In genomic region chr4:147400848-147401715, GRCm38 (mm10) we compare ENCODE assay signal across 17 mouse cellular contexts. TPM values are rescaled to one million over a fixed set of nuclear protein-coding genes. Genes with fewer than 3 reads are reported as not detected.
DNase-seq lines count a peak whose midpoint lies in the region; ATAC-seq and TF ChIP-seq lines count a peak whose summit lies in the region.
"Not testable (repeated sequence)": the region's sequence is repeated elsewhere in the genome, so short reads cannot be mapped to it uniquely, and the experiment has no call there.
"Had no signal": no experiment of that assay in that cellular context is flagged by ENCODE, and none has a peak within 500 bp of the region (broad histone marks: within the 10 kb centered on the region; RNA-seq: fewer than 3 reads in every experiment).

No protein-coding gene starts in this region.

- not testable (repeated sequence) for H3K4me1 ChIP-seq in embryonic facial prominence, embryonic 14.5 days (ENCODE audit: control insufficient read depth, insufficient read depth, low read length); heart, embryonic 10.5 days; lung, postnatal 0 days (ENCODE audit: insufficient read depth, low read depth, low read length)

- DNase-seq in CD4-positive helper T cell, adult 2 months (ENCODE audit: low read depth, low spot score) = peak; percentile 13
- peak; percentile 79 for DNase-seq in R1 (ENCODE audit: low read depth, low spot score)
- peak; percentile 0 for DNase-seq in embryonic facial prominence, embryonic 14.5 days (ENCODE audit: low spot score)
- peak; percentile 79 for DNase-seq in heart, embryonic 10.5 days (ENCODE audit: low spot score)
- peak; percentile 7 for DNase-seq in lung, postnatal 0 days (ENCODE audit: low spot score)
- DNase-seq in spleen, postnatal 4 days (ENCODE audit: low spot score in 2 of 2) = peak; percentile 21 to 75
- DNase-seq in urinary bladder, adult 2 months (ENCODE audit: low spot score) = peak; percentile 42

- 80% methylated on average over 15 of the region's 17 CpGs for WGBS in embryonic facial prominence, embryonic 14.5 days
- WGBS in heart, embryonic 10.5 days = 81% methylated on average over 17 of the region's 17 CpGs
- WGBS in lung, postnatal 0 days = 80% methylated on average over 15 of the region's 17 CpGs

- TF ChIP-seq EP300 in lung, postnatal 0 days (IDR thresholded peaks at IDR 0.05) = not testable (repeated sequence)

- H3K4me3 ChIP-seq in embryonic facial prominence, embryonic 14.5 days (ENCODE audit: low read depth, low read length); heart, embryonic 10.5 days; lung, postnatal 0 days (ENCODE audit: low read depth, low read length): not testable (repeated sequence)

- not testable (repeated sequence) for H3K27ac ChIP-seq in embryonic facial prominence, embryonic 14.5 days (replicated peaks; ENCODE audit: low read depth, low read length); heart, embryonic 10.5 days; lung, postnatal 0 days (ENCODE audit: low read length)

- ATAC-seq in embryonic facial prominence, embryonic 14.5 days (ENCODE audit: low read depth); lung, postnatal 0 days: not testable (repeated sequence)

- not testable (repeated sequence) for H3K36me3 ChIP-seq in embryonic facial prominence, embryonic 14.5 days (ENCODE audit: control insufficient read depth, insufficient read depth, low read length); heart, embryonic 10.5 days; lung, postnatal 0 days (ENCODE audit: insufficient read depth, low read length)

- not testable (repeated sequence) for H3K9ac ChIP-seq in embryonic facial prominence, embryonic 14.5 days (ENCODE audit: low read depth, low read length); lung, postnatal 0 days (replicated peaks; ENCODE audit: low read depth)

- TF ChIP-seq CTCF in lung, postnatal 0 days (IDR thresholded peaks at IDR 0.05) = not testable (repeated sequence)

- not testable (repeated sequence) for H3K4me2 ChIP-seq in embryonic facial prominence, embryonic 14.5 days (ENCODE audit: low read depth, low read length); lung, postnatal 0 days (replicated peaks; ENCODE audit: low read depth, low read length)

- H3K27me3 ChIP-seq in embryonic facial prominence, embryonic 14.5 days (replicated peaks; ENCODE audit: control insufficient read depth, insufficient read depth, low read length); heart, embryonic 10.5 days (ENCODE audit: insufficient read depth, poor library complexity, severe bottlenecking); lung, postnatal 0 days (replicated peaks; ENCODE audit: insufficient read depth, low read length): not testable (repeated sequence)

- H3K9me3 ChIP-seq in embryonic facial prominence, embryonic 14.5 days (ENCODE audit: control insufficient read depth, low read length) = peaks cover 58% of the 10 kb centered on the region
- H3K9me3 ChIP-seq in heart, embryonic 10.5 days = peaks cover 55% of the 10 kb centered on the region
- H3K9me3 ChIP-seq in lung, postnatal 0 days (ENCODE audit: low read length) = peaks cover 28% of the 10 kb centered on the region

RNA-seq across cellular contexts. Expression of gene Zfp978, which starts 40.0 kb away (rescaled TPM):
- not detected in 2 replicates for polyA plus RNA-seq in embryonic facial prominence, embryonic 14.5 days (2014; fragmentation: Nextera tagmentation; extraction: Ambion mirVana)
- polyA plus RNA-seq in heart, embryonic 10.5 days (2016; fragmentation: Nextera tagmentation; extraction: Ambion mirVana) = 0.14 and 0.26 TPM in 2 replicates
- polyA plus RNA-seq in lung, postnatal 0 days (2015; fragmentation: Nextera tagmentation; extraction: Ambion mirVana) = 0.17 TPM in 1 of 2 replicates, not detected in the other
- polyA plus RNA-seq in urinary bladder, adult 2 months (2012; rRNA removed) = not detected in 2 replicates
- polyA plus RNA-seq: adrenal gland, adult 2 months; cerebellum, adult 2 months; cortical plate, adult 2 months; embryonic facial prominence, embryonic 13.5 days; forebrain, embryonic 10.5 days; forebrain, embryonic 13.5 days; forebrain, embryonic 16.5 days; heart, embryonic 16.5 days; hindbrain, embryonic 14.5 days; inflammation-experienced regulatory T-cells, adult 6 months had no signal

Comparison
In these comparisons a context has a peak if more than half of its experiments do, and no peak if none do; other contexts are left out.
1. DNase-seq: peak in every context shown above with its lines; median percentile 79 in R1; 79 in heart, embryonic 10.5 days; 48 in spleen, postnatal 4 days; 42 in urinary bladder, adult 2 months; 13 in CD4-positive helper T cell, adult 2 months; 7 in lung, postnatal 0 days; 0 in embryonic facial prominence, embryonic 14.5 days.